Mouse (Mus musculus) adrenal gland, postnatal 25 days (tissue): Measurements from ENCODE around the gene Srpk2. TPM values are rescaled to one million over a fixed set of nuclear protein-coding genes. Genes with fewer than 3 reads are reported as not detected.
"Not testable (repeated sequence)": the region's sequence is repeated elsewhere in the genome, so short reads cannot be mapped to it uniquely, and the experiment has no call there.

ENCODE experiments used
- DNase-seq: peaks from one replicate; pipeline ENCODE4 v3.0.0; 2021; ENCODE audit warnings: mixed read lengths
- total RNA-seq: library from RNA; stranded (reverse); gene quantifications from 2 replicates; pipeline ENCODE4 v1.2.3, GENCODE M21; 2021

The Srpk2 gene
- total RNA-seq, 1 experiment from 2014 or later, result 57.0 TPM

- no peak for DNase-seq
These were observed 182.0 kb downstream of the Srpk2 start for GRCm38 (mm10) chr5:23502317-23502937.

DNA sequence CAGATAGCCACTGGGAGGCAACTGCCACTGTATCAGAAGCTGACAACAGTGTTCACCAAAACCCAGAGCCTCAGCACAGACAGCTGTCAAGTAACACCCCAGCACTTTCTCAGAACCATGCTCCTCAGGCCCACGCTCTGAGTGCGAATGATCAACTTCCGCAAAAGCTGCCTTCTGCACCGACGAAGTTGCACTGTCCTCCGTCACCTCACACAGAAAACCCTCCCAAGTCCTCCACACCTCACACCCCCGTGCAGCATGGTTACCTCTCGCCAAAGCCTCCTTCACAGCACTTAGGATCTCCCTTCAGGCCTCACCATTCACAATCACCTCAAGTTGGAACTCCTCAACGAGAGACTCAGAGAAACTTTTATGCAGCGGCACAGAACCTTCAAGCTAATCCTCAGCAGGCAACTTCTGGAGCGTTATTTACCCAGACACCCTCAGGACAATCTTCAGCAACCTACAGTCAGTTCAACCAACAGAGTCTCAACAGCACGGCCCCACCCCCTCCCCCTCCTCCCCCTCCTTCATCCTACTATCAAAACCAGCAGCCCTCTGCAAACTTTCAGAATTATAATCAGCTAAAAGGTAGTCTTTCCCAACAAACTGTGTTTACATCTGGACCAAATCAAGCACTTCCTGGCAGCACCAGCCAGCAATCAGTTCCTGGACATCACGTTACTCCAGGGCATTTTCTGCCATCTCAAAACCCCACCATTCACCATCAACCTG, 182.7 kb downstream of the Srpk2 start:
- DNase-seq, result no peak

- no peak for DNase-seq
These were observed 183.7 kb downstream of the Srpk2 start for GRCm38 (mm10) chr5:23500715-23501114.

- no peak for DNase-seq
These were observed 185.2 kb downstream of the Srpk2 start for GRCm38 (mm10) chr5:23499257-23499656.

- no peak for DNase-seq
These were observed 186.5 kb downstream of the Srpk2 start for GRCm38 (mm10) chr5:23497920-23498319.

GRCm38 (mm10) chr5:23496933-23497332, 187.5 kb downstream of the Srpk2 start:
- no peak for DNase-seq

- no peak for DNase-seq
These were observed 188.0 kb downstream of the Srpk2 start for GRCm38 (mm10) chr5:23496396-23496795.

GRCm38 (mm10) chr5:23490797-23491196, 193.6 kb downstream of the Srpk2 start:
- no peak for DNase-seq

- DNase-seq, result no peak
These were observed 195.2 kb downstream of the Srpk2 start for GRCm38 (mm10) chr5:23489231-23489630.

DNA sequence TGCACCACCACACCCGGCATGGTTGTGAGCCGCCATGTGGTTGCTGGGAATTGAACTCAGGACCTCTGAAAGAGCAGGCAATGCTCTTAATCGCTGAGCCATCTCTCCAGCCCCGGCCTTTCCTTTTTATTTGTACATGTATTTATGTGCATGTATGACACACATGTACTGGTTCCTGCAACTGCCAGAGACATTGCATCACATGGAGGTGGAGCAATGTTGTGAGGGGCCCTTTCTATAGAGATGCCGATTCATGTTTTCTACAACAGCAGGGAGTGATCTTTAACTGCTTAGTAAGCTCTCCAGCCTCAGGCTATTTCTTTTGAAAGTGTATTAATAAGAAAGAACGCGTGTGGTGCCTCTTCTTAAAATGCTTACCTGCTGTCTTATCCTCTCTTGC, 200.6 kb downstream of the Srpk2 start:
- DNase-seq, result no peak

- DNase-seq, result no peak
These were observed 211.1 kb downstream of the Srpk2 start for GRCm38 (mm10) chr5:23473098-23473873.

DNA sequence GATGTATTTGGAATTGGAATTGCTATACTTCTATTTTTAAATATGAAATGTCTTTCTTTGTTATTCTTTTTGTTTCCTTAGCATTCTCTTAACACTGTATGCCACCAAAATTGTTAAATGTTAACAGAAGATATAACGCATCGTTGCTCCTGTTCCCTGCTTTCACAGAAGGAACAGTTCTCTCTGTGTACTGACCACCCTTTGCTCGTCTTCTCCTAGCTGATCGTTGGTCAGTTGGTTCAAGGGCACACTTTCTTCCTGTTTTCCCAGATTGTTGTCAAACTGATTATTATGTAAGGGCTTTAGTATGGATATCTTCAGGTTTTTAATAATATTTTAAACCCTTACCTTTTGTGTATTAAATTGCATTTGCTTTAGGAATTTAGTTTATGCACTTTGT, 217.9 kb downstream of the Srpk2 start:
- DNase-seq, result no peak

GRCm38 (mm10) chr5:23464743-23465142, 219.7 kb downstream of the Srpk2 start:
- DNase-seq, result no peak

- DNase-seq, result no peak
These were observed 220.2 kb downstream of the Srpk2 start for GRCm38 (mm10) chr5:23464247-23464646.

- no peak for DNase-seq
These were observed 222.7 kb downstream of the Srpk2 start for GRCm38 (mm10) chr5:23461688-23462087.

DNA sequence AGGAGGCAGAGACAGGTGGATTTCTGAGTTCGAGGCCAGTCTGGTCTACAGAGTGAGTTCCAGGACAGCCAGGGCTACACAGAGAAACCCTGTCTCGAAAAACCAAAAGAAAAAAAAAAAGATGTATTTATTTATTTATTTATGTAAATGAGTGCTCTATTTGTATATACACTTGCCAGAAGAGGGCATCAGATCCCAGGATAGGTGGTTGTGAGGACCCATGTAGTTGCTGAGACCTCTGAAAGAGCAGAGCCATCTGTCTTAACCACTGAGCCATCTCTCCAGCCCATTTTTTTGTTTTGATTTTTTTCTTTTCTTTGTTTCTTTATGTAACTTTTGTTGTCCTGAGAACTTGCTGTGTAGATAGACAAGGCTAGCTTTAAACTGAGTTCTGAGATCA, 230.9 kb downstream of the Srpk2 start:
- not testable (repeated sequence) for DNase-seq

Other genes with a start within 250 kb of the Srpk2 start
- gene Pus7, start 99.1 kb upstream of the Srpk2 start, total RNA-seq, result 23.7 and 27.3 TPM in 2 replicates
- 18.3 and 22.8 TPM in 2 replicates for gene Rint1, start 103.1 kb upstream of the Srpk2 start, total RNA-seq
- 99.7 and 118 TPM in 2 replicates for gene Tomm7, start 159.5 kb upstream of the Srpk2 start, total RNA-seq